Mouse (Mus musculus): ENCODE measurements around the gene Amotl2. TPM values are rescaled to one million over a fixed set of nuclear protein-coding genes. Genes with fewer than 3 reads are reported as not detected.
A peak's percentile ranks its signal among the peaks of the same experiment; 100 is the strongest.

The Amotl2 gene
- polyA plus RNA-seq, 1 experiment from 2014 or later = 32.9 TPM

DNA sequence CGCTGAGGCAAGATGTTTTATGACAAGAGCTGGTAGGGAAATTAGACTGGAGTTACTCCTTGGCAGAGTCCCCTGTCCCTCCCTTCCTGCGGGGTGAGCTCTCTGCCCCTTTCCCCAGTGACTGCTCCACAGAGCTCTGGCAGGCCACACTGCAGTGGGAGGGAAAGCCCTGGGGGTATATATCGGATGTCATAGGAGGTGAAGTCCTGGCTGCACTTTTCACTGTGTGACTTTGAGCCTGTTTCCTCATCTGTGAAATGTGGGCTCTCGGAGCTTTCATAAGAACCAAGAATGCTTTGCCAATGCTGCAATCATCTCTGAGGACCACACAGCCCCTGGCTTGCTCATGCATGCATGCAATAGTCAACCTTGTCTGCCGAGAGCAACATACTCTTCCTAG is 30.3 kb downstream of the Amotl2 start:
- no peaks in the 10 kb centered on the region for H3K36me3 ChIP-seq
- no peak overlapping the region for H3K9ac ChIP-seq
- H3K27ac ChIP-seq = 0 out of 2 replicates have a peak overlapping the region, but pooled peaks have one; percentile 19
- H3K9me3 ChIP-seq = no peaks in the 10 kb centered on the region
- no peaks in the 10 kb centered on the region for H3K27me3 ChIP-seq (replicated peaks)
- peaks cover 15% of the 10 kb centered on the region; the same call in 1 of the 2 replicates for H3K4me1 ChIP-seq (replicated peaks)
- 63% methylated on average over 5 of the region's 5 CpGs for WGBS
- H3K4me2 ChIP-seq (replicated peaks) = no peak overlapping the region
- ATAC-seq = no peak
- H3K4me3 ChIP-seq (replicated peaks) = no peak overlapping the region

DNA sequence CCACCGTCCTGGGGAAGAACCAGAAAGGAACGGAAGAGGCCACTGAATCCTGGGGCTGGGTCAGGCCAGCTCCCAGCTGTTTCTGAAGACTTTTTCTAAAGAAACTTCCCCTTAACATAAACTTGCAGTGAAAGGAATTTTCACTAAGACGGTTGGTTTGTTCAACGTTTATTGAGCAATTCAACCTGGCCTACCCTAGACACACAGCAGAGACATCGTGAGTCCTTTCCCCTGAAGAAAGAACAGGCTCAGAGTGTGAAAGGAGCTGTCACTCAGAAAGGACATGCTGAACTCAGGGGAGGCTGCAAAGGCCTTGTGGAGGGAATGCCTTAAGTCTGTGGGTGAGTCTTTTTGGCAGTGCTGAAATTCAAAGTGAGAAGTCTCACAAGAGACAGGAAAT is 31.4 kb downstream of the Amotl2 start:
- ATAC-seq = 0 out of 2 replicates have a peak, but pooled peaks have one; percentile 26
- WGBS = 23% methylated on average over 5 of the region's 5 CpGs
- H3K9ac ChIP-seq = no peak overlapping the region

DNA sequence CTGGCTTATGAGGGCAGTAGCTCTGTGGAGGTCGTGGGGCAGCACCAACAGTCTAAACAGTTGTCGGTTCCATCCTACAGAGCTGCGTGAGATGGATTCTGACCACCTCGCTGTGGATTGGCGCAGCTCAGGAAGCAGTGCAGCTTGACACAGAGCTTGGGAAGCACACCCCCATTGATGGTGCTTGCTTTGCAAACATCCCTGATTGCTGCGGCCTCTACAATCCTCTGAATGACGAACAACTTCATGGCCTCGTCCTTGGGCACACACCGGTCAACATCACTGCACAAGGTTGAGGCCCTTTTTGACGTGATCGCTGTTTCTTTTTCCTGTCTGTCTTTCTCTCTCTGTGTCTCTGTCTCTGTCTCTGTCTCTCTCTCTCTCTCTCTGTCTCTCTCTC is 32.7 kb downstream of the Amotl2 start:
- no peaks in the 10 kb centered on the region for H3K36me3 ChIP-seq
- no peaks in the 10 kb centered on the region for H3K27me3 ChIP-seq (replicated peaks)
- WGBS = 41% methylated on average over 11 of the region's 11 CpGs
- no peak overlapping the region for H3K4me2 ChIP-seq (replicated peaks)
- H3K9me3 ChIP-seq = no peaks in the 10 kb centered on the region
- ATAC-seq = no peak
- no peak overlapping the region for H3K9ac ChIP-seq
- H3K27ac ChIP-seq = peak overlapping the region; percentile 78; the same call in 1 of the 2 replicates
- H3K4me1 ChIP-seq (replicated peaks) = peaks cover 15% of the 10 kb centered on the region; the same call in 1 of the 2 replicates
- no peak overlapping the region for H3K4me3 ChIP-seq (replicated peaks)

More for the DNA sequence above, 31.4 kb downstream of the Amotl2 start:
- H3K27ac ChIP-seq = peak overlapping the region; percentile 78
- H3K27me3 ChIP-seq (replicated peaks) = no peaks in the 10 kb centered on the region
- peaks cover 15% of the 10 kb centered on the region; the same call in 1 of the 2 replicates for H3K4me1 ChIP-seq (replicated peaks)
- H3K9me3 ChIP-seq = no peaks in the 10 kb centered on the region
- no peak overlapping the region for H3K4me2 ChIP-seq (replicated peaks)
- no peaks in the 10 kb centered on the region for H3K36me3 ChIP-seq
- no peak overlapping the region for H3K4me3 ChIP-seq (replicated peaks)

DNA sequence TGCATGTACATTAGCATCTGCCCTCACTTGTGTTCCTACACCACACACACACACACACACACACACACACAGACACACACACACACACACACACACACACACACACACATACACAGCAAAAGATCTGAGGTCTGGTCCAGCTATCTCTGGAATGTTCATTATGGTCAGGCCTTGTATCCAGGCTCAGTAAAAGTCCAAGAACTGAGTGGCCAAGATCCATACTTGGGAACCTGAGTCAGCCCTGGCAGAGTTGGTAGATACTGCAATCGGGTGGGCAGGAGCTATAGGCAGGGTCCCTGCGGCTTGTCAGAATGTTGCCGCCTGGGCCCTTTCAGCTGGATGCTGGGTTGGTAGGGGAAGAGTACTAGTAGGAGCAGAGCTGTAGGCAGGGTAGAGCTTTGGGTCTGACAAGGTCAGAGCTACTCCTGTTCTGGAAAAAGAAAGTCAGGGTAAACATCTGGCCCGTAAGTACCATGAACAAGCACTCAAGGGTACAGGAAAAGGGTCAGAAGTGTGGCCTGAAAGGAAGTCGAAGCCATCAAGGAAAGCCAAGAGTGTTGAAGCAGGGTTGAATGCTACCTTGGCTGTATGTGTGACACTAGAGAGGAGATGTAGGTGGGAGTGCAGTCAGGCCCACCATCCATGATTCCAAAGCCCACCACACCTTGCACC is 35.3 kb downstream of the Amotl2 start:
- H3K36me3 ChIP-seq = no peaks in the 10 kb centered on the region
- no peak overlapping the region for H3K4me2 ChIP-seq (replicated peaks)
- no peak overlapping the region for H3K27ac ChIP-seq
- no peak for ATAC-seq
- no peaks in the 10 kb centered on the region for H3K9me3 ChIP-seq
- no peak overlapping the region for H3K9ac ChIP-seq
- no peak overlapping the region for H3K4me3 ChIP-seq (replicated peaks)
- H3K27me3 ChIP-seq (replicated peaks) = no peaks in the 10 kb centered on the region
- peaks cover 26% of the 10 kb centered on the region for H3K4me1 ChIP-seq (replicated peaks)
- 84% methylated on average over 5 of the region's 5 CpGs for WGBS

DNA sequence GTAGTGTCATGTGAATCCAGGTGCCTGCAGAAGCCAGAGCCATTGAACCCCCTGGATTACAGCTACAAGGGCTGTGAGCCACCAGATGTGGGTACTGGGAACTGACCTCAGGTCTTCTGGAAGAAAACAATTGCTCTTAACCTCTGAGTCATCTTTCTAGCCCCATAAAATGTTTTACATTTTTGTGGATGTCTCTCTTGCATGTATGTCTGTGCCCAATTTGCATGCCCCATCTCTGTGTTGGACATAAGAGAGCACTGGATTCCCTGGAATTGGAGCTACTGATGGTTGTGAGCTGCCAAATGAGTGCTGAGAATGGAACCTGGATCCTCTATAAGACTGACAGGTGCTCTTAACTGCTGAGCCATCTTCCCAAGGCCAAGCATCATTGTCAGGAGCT is 36.8 kb downstream of the Amotl2 start:
- no peak overlapping the region for H3K9ac ChIP-seq
- H3K9me3 ChIP-seq = no peaks in the 10 kb centered on the region
- H3K27ac ChIP-seq = 0 out of 2 replicates have a peak overlapping the region, but pooled peaks have one; percentile 19
- no peaks in the 10 kb centered on the region for H3K27me3 ChIP-seq (replicated peaks)
- H3K4me2 ChIP-seq (replicated peaks) = no peak overlapping the region
- ATAC-seq = no peak
- no peak overlapping the region for H3K4me3 ChIP-seq (replicated peaks)
- H3K4me1 ChIP-seq (replicated peaks) = peaks cover 22% of the 10 kb centered on the region
- no peaks in the 10 kb centered on the region for H3K36me3 ChIP-seq

DNA sequence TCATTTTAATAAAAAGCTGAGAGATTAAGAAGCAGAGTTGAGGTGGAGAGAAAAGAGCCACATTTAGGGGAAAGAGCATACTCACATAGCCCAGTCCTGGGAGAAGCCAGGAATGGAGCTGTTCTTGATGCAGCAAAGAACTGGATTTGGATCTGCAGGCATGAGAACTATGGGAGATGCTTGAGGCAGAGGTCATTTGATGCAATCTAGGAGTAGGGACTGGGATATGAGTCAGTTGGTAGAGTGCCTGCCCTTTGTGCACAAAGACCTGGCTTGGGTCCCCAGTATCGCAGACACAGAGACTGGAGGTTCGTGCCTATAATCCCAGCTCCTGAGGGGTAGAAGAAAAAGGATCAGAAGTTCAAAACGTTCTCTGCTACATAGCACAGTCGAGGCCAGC is 38.7 kb downstream of the Amotl2 start:
- no peak overlapping the region for H3K4me3 ChIP-seq (replicated peaks)

DNA sequence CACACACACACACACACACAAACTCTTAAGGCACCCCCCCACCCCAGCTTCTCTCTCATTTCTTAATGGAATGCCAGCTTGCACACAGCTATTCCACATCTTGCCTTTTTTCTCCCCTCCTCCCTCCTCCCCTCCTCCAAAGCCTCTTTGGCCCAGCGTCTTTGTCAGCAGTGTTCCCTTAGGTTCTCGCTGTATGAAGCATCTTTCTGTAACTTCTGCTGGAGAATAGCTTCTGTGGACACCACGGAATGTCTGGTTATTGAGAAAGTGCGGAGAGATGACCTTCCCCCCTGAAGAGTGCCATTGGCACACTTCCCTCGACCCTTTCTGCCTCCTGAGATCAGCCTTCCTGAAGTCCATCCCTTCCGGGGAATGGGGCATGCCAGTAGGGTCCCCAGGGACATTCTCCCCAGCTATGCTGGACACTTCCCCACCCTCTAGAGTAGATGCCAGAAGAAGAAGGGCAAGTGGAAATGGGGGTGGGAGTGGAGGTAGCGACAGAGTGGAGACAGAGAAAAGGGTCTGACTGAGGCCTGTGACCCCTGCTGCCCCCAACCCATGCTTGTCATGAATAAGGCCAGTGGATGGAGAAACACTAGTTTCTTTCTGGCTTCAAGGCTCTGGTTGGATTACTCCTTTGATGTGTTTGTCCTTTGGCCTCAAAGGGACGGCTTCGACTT is 39.3 kb downstream of the Amotl2 start:
- H3K4me2 ChIP-seq (replicated peaks) = no peak overlapping the region
- ATAC-seq = no peak
- no peak overlapping the region for H3K9ac ChIP-seq
- 0 out of 2 replicates have a peak overlapping the region, but pooled peaks have one; percentile 40 for H3K27ac ChIP-seq
- H3K4me3 ChIP-seq (replicated peaks) = no peak overlapping the region
- WGBS = 59% methylated on average over 9 of the region's 9 CpGs
- no peaks in the 10 kb centered on the region for H3K27me3 ChIP-seq (replicated peaks)
- no peaks in the 10 kb centered on the region for H3K9me3 ChIP-seq
- no peaks in the 10 kb centered on the region for H3K36me3 ChIP-seq
- peaks cover 26% of the 10 kb centered on the region for H3K4me1 ChIP-seq (replicated peaks)

More for the DNA sequence above, 38.7 kb downstream of the Amotl2 start:
- peak overlapping the region; percentile 40; the same call in 1 of the 2 replicates for H3K27ac ChIP-seq
- 68% methylated on average over 4 of the region's 4 CpGs for WGBS
- no peak for ATAC-seq
- no peaks in the 10 kb centered on the region for H3K9me3 ChIP-seq
- peaks cover 26% of the 10 kb centered on the region for H3K4me1 ChIP-seq (replicated peaks)
- H3K27me3 ChIP-seq (replicated peaks) = no peaks in the 10 kb centered on the region
- H3K4me2 ChIP-seq (replicated peaks) = no peak overlapping the region
- H3K9ac ChIP-seq = no peak overlapping the region
- H3K36me3 ChIP-seq = no peaks in the 10 kb centered on the region

DNA sequence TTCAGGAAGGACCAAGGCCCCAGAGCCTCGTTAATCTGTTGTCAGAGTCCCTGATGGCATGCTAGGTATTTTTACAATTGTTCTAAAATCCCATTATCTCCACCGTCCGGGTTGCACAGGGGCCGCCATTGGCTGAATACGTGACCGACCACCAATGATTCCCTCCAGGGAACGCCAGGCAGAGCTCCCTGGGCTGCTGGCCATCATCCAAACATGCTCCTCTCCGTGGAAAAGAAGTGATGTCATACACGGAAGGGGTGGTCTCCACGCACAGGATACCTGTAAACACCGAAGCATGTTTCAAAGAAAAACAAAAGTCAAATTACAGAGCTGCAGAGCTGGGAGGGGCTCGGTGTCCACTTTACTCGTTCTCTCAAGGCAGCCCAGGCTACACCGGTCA is 39.9 kb downstream of the Amotl2 start:
- no peak for ATAC-seq
- H3K27ac ChIP-seq = no peak overlapping the region
- no peaks in the 10 kb centered on the region for H3K9me3 ChIP-seq
- WGBS = 36% methylated on average over 14 of the region's 14 CpGs
- peaks cover 26% of the 10 kb centered on the region for H3K4me1 ChIP-seq (replicated peaks)
- H3K9ac ChIP-seq = no peak overlapping the region
- no peak overlapping the region for H3K4me2 ChIP-seq (replicated peaks)
- no peaks in the 10 kb centered on the region for H3K36me3 ChIP-seq
- no peaks in the 10 kb centered on the region for H3K27me3 ChIP-seq (replicated peaks)
- H3K4me3 ChIP-seq (replicated peaks) = no peak overlapping the region

DNA sequence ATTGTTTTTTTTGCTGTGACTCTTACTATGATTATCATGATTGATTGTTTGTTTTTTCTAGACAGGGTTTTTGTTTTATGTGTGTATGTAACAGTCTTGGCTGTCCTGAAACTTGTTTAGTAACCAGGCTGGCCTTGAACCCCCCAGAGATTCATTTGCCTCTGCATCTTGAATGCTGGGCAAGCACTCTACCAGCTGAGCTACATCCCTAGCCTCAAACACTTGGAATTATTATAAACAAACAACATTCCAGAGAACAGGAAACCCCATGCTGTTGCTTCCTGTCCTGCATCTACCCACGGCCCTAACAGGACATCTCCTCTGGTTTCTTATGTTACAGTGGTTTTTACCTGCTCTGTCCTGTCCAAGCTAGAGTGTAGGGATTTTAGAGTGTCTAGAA is 42.4 kb downstream of the Amotl2 start:
- Histone ChIP-seq H3K27me3 (replicated peaks) (no peaks in the 10 kb centered on the region), H3K9ac (no peak overlapping the region), H3K4me2 (replicated peaks) (no peak overlapping the region), H3K27ac (peak overlapping the region; percentile 46), H3K4me3 (replicated peaks) (no peak overlapping the region), H3K9me3 (no peaks in the 10 kb centered on the region), H3K36me3 (no peaks in the 10 kb centered on the region), H3K4me1 (replicated peaks) (peaks cover 35% of the 10 kb centered on the region)
- ATAC-seq = no peak
- WGBS = 41% methylated on average over 1 of the region's 1 CpGs

DNA sequence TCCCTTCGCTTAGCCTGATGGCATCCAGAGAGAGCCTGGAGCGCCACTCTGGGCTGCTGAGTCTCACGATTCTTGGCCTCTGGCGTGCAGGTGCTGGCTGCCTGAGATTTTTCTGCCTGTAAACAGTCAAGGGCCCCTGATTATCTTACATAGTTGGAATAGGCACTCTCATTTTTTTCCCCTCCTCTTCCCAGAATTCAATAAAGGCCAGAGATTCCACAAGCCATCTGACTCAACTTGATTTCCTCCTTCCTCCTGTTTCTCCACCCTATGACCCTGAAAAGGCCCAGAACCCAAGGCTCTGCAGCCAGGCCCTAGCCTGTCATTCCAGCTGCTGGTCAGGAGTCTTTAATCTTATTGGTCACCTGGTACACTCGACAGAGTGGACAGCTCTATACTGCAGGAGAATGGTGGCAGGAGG is 43.1 kb downstream of the Amotl2 start:
- Histone ChIP-seq H3K27ac (peak overlapping the region; percentile 46), H3K27me3 (replicated peaks) (no peaks in the 10 kb centered on the region), H3K4me3 (replicated peaks) (no peak overlapping the region), H3K4me1 (replicated peaks) (peaks cover 37% of the 10 kb centered on the region), H3K9ac (no peak overlapping the region), H3K9me3 (no peaks in the 10 kb centered on the region), H3K4me2 (replicated peaks) (no peak overlapping the region), H3K36me3 (no peaks in the 10 kb centered on the region)
- 31% methylated on average over 5 of the region's 5 CpGs for WGBS
- no peak for ATAC-seq

DNA sequence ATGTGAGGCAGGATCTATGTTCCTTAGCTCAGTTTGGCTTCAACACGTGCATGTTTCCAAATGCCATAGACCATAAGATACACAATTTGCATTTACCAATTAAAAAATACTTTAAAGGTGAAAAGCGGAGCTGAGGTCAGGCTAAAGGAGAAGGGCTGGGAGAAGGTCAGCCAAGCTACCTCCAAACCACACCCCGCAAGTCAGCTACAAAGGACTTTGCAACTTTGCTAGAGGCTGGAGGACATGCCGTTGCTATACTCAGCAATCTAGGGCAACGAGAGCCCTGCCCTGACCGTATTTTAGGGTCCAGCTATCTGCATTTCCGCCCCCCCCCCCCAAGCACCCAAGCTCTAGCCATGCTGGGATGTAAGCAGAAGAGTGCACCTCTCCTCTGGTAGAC is 45.1 kb downstream of the Amotl2 start:
- Histone ChIP-seq H3K27ac (no peak overlapping the region), H3K27me3 (replicated peaks) (no peaks in the 10 kb centered on the region), H3K4me2 (replicated peaks) (no peak overlapping the region), H3K9ac (no peak overlapping the region), H3K4me3 (replicated peaks) (no peak overlapping the region), H3K36me3 (no peaks in the 10 kb centered on the region), H3K4me1 (replicated peaks) (peaks cover 23% of the 10 kb centered on the region), H3K9me3 (no peaks in the 10 kb centered on the region)
- no peak for ATAC-seq
- 83% methylated on average over 7 of the region's 7 CpGs for WGBS

DNA sequence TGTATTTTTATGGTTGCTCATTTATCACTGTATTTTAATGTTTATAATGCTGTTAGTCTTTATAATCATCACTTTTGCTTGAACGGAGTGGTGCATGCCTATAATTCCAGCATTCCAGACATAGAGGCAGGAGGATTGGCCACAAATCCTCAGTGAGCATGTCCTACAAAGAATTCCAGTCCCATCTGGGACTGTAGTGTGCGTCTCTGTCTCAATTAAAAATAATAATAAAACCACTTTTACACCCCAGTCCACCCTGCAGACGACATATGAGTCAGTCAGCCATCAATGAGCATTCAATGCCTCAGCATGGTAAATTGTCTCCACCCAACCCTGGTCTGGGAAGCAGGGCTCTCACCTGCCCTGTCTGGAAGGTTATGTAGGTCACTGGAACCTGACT is 46.4 kb downstream of the Amotl2 start:
- no peak overlapping the region for H3K4me3 ChIP-seq (replicated peaks)
- peaks cover 26% of the 10 kb centered on the region for H3K4me1 ChIP-seq (replicated peaks)
- 22% methylated on average over 3 of the region's 3 CpGs for WGBS
- no peaks in the 10 kb centered on the region for H3K36me3 ChIP-seq
- no peaks in the 10 kb centered on the region for H3K9me3 ChIP-seq
- peak; percentile 57; the same call in 1 of the 2 replicates for ATAC-seq
- H3K4me2 ChIP-seq (replicated peaks) = no peak overlapping the region
- no peak overlapping the region for H3K9ac ChIP-seq
- no peaks in the 10 kb centered on the region for H3K27me3 ChIP-seq (replicated peaks)
- H3K27ac ChIP-seq = peak overlapping the region; percentile 38
